Mouse (Mus musculus) spleen, postnatal 10 days (tissue): ENCODE measurements at regions not wholly inside any gene's neighbourhood (a gene's known extent, or its start where the extent isn't known, plus 50 kb on each side); places are given as distances from the start of the nearest gene placed in this dataset.
"Not testable (repeated sequence)": the region's sequence is repeated elsewhere in the genome, so short reads cannot be mapped to it uniquely, and the experiment has no call there.

Source experiments
- DNase-seq, 2 experiments: peaks; one replicate each; pipeline ENCODE4 v3.0.0; 2021 to 2022; ENCODE audit warnings: low spot score in 2 of 2

DNA sequence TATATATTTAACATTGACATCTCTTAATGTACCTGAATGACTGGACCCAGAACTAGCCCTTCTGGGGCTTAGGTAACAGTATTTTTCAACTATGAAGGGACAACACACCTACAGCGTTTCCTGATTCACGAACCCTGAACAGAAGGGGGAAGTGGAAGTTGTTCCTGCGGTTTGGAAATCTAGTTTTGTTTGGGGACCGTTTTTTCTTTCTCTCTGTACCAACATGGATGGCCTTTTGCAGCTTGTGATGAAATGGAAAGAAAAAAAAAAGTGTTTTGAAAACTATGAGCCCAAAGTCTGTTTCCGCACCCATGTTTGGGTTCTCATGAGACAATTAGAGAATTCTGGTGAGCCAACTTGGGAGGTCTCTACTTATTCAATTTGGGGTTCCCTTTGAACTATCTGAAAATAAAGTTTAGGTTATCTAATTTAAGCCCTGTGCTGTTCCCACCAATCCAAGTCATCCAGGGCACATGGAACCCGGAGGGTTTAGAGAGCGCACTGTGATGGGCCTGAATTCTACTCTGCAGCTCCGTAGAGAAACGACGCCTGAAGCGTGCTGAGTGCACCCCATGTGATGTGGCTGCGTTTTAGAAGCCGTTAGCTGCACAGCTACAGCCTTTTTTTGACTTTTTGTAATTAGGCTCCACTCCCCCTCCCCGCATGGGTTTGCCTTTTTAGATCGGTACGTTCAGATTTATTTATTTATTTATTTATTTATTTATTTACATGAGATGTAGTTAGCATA is 137.0 kb upstream of the Rapgef5 start:
- DNase-seq: no peak

GRCm38 (mm10) chr12:117380836-117381235 is 135.4 kb upstream of the Rapgef5 start:
- DNase-seq: no peak

GRCm38 (mm10) chr12:117382727-117383126 is 133.6 kb upstream of the Rapgef5 start:
- not testable (repeated sequence) for DNase-seq

- peak; percentile 42 to 84 for DNase-seq
Measured at GRCm38 (mm10) chr12:117385072-117385666, 131.1 kb upstream of the Rapgef5 start.

DNA sequence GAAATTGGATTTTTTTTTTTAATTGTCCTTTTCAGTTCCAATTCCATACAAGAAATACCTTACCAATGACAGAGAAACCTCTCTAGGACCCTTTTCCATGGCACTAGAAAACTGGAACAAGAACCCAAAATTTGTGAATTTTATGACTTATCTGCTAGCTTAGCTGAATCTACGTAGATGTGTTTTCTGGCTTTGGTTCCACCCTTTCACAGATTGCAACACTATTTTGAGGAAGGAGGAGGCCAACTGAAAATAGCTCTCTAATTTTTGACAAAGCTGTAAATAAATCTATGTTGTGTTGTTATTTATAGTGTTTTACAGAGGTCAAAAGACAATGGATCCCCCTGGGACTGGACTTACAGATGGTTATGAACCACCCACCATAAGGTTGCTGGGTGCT is 130.6 kb upstream of the Rapgef5 start:
- DNase-seq: no peak

GRCm38 (mm10) chr12:117386957-117387356 is 129.3 kb upstream of the Rapgef5 start:
- DNase-seq: no peak

DNA sequence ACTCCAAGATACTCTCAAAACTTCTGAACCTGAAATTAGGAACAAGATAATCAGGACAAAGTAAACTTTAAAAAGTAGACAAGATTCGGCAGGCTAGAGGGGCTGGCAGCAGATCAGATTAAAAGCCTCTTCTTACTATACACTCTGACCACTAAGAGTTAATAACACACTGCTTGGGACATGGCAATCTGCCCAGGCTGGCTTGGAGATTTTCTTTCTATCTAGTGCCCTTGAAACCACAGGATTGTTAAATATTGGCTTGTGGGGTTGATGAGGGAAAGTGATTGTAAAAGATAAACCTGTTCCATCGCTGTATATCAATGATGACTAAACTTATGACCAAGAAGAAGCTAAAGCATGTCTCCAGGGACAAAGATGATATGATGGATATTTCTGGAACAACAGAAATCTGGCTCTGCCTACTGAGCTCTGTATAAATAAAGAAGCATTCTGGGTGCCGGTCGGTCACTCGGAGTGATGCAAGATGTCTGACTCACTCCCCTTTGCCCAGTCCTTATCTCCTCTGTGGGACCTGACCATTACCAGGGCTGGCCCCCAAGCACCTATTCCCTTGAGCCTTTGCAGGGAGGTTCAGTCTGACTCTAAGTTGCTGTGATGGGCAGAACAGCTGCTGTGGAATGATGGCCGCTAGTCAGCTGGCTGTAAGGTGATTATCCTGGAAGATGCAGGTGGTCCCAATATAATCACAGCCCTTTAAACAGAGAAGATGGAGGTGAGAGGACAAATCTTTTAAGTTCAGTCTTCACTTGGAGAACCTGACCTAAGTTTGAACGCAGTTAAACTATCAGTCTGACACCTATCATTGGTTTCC is 126.5 kb upstream of the Rapgef5 start:
- DNase-seq: no peak

- DNase-seq: no peak
Measured at GRCm38 (mm10) chr12:117397512-117397911, 118.8 kb upstream of the Rapgef5 start.

DNA sequence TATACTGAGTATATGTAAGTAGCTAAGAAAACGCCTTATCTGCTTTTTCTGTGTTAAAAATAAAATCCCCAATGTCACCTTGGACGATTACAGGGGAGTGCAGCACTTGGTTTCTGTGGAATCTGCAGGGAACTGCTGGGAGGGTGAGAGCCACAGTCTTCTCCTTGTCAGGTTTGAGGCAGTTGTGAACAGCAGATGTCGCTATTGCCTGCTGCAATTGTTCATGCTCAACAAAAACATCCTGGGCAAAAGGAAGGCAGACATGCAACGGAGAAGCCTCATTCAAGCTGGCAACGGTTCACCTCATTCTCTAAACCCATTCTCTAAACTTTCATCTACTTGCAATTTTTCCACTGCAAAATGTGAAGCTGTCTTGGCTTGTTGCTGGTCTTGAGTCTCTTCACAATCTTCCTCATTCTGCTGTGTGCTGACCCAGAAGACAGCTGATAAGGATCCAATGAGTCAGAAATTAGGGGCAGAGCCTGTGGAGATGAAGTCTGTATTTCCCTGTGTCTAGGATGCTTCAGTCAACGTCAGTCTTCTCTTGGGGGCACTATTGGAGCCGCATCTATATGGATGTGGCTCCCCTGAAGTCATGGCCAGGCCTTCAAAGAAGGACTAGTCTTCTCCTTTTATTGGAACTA is 112.6 kb upstream of the Rapgef5 start:
- peak; percentile 34 to 65 for DNase-seq

DNA sequence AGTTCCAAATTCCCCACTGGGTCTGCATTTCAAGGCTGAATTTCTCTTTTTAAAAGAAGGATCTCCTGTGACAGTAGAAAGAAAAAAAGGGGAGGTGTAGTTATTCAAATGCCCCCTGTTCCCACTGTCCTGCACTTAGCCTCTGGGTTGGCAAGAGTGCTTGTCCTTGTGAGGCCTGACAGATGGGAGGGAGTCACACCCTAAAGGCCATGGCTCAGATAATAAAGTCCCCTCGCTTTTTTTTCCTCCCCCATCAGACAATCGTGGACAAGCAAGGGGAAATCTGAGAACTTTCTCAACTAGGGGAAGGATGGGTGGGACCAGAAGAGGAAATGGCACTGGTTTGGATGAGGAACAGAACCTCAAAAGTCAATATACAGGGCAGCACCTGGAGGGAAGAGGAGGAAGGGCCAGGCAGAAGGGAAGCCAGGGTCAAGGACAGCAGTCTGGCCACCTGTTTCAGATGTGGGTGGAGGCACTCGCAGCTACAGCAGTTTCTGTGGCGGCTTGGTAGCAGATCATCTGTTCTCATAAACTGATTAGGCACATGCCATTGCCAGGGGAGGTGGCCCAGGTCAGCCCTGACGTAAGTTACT is 112.0 kb upstream of the Rapgef5 start:
- DNase-seq: no peak

DNA sequence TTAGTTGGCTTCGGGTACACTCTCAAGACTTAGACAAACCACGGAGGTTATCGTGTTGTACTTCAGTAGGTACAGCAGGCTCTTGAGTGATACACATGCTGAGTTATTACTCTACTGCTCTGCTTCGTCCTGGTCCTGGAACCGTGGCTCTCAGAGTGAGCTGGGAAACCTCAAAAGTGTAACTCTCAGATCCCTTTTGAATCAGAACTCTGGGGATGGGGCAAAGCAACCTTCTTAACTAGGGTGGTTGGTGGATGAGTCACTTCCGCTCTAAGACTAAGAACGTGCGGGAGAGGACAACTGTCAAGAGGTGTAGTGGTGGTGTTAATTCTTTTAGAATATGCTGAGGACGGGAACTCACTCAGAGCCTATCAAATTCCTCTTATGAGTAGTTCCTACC is 109.4 kb upstream of the Rapgef5 start:
- DNase-seq: no peak

DNA sequence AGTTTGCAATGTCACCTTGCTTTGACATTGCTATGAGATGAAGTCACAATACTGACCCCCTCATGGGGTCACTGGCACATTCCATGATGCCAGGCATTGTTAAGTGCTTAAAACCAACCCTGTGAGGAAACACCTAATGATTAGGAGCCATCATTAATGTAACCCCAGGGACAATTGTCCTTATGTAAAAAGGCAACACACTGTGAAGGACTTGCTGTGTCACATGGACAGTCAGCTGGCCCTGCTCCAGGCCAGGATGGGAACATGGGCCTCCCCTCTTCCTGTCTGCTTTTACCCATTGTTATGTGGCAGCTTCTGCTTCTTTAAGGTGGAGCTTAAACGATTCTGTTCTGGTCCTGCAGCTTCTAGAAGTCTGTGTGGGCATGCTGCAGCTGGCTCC is 105.7 kb upstream of the Rapgef5 start:
- DNase-seq: no peak

- DNase-seq: no peak
Measured at GRCm38 (mm10) chr12:117412257-117412656, 104.0 kb upstream of the Rapgef5 start.

- no peak for DNase-seq
Measured at GRCm38 (mm10) chr12:117412779-117413505, 103.3 kb upstream of the Rapgef5 start.

DNA sequence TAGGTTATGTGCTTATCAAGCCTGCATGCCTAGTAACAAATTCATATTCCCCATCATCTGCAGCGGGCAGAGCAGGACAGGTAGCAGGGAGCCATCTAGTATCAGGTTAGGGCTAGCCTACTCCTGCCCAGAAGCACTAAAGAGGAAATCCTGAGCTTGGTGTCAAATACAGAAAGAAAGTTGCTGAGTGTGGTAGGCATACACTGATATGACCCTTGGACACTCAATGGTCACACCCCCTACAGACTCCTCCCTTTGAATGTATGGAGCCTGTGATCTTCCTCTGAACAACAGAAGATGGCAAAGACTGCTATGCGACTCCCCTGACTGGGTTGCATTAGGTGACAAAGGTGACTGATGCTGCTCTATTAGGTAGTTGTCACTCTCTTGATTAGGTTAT is 102.3 kb upstream of the Rapgef5 start:
- no peak for DNase-seq

- no peak for DNase-seq
Measured at GRCm38 (mm10) chr12:117415146-117415545, 101.1 kb upstream of the Rapgef5 start.

DNA sequence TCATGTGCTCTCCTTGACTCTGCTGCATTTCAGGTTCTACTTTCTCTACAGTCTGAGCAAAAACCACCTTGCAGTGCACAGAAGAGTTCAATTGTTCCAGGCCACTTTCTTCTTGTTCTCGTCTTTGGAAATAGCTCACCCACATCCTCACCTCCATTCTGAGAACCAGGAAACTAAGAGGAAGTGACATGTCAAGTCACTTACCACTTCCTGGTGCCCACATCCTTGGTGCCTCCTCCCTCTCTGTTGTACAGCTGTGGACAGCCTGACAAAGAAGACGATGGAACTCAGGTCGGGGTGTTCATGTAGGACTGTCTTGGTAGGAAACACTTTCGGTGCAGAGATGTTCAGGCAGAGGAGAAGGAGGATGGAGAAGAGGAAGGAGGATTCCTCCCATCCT is 98.3 kb upstream of the Rapgef5 start:
- no peak for DNase-seq

DNA sequence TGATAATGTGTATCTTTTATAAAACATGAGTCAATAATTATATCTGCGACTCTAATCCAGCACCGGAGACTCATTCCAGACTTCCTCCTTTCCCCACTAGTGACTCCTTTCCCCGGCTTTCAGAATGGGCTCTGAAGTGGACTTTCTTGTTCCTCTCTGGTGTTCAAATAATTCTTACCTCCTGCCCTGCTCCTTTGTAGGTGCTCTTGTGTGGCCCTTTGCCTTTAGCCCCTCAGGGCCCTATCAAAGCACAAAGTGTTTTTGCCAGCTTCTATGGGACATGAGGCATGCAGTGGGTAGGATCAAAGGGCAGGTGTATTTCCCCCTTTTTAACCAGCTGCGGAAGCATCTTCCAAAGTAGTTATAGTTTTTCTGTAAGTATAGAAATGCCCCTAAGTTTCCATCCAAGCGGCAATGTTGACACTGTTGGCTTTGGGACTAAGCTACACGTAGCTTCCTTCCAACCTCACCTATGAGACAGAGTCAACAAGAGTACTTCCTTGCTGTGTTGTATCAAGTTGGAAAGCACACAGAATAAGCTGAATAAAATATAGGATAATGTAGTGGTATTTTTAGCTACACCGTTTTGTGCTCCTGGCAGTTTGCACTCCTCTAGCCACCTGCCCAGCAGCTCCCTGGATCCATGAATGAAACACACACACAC is 93.8 kb upstream of the Rapgef5 start:
- DNase-seq: no peak

DNA sequence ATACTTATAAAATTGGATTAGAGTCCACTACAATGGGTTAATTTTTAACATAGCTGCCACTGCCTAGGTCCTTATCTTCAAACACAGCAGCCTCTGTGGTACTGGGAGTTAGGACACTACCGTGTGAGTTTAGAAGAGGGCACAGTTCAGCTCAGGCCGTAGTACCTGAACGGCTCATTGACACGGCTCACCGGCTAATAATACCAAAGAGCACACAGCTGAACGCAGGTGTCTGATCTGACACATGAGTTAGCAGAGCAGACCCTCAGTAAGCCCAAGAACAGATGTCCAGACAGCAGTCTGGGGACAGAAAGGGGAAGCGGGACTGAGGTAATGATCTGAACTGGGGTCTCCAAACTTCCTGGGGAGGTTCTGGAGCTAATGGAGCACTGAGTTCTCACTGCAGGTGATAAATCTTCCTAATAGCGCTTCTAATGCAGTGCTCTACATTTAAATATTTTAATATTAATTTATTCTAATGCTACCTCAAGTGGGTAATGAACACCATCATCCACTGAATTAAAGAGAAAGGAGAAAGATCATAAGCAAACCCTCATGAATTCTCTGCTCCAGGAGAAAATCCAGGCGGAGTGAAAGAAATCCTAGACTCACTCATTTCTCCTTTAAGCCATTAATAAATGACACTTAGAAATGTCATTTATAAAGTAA is 90.8 kb upstream of the Rapgef5 start:
- DNase-seq: no peak

DNA sequence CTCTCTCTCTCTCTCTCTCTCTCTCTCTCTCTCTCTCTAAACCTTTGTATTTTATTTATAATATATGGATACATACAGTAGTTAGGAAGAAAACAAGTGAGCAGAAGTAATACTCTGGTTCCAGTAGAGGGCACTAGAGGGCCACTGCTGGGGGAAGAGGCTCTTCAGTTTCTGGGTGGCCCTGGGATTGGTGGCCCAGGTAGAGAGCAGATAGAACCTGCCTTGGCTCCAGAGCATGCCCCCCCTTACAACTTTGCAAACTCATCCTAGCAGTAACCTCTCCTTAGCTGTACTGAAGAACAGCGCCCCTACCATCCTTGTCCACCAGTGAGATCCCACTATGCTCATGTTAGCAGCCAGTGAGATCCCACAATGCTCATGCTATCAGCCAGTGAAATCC is 88.8 kb upstream of the Rapgef5 start:
- DNase-seq: peak in 1 of 2 experiments; percentile 56
